Mouse (Mus musculus): ENCODE measurements around the gene Gcc1. TPM values are rescaled to one million over a fixed set of nuclear protein-coding genes. Genes with fewer than 3 reads are reported as not detected.

Gene Gcc1
- 6.7 and 9.2 TPM in 2 replicates for total RNA-seq (2012; rRNA removed)
- 1 to 10 TPM in 1 of 2 experiments, not detected in 1; 9.0 TPM for polyA plus RNA-seq (2012; ENCODE audit: insufficient read depth in 1 of 2, insufficient read length in 2 of 2, low read depth in 1 of 2, low replicate concordance in 2 of 2, missing spikeins in 1 of 2)

DNA sequence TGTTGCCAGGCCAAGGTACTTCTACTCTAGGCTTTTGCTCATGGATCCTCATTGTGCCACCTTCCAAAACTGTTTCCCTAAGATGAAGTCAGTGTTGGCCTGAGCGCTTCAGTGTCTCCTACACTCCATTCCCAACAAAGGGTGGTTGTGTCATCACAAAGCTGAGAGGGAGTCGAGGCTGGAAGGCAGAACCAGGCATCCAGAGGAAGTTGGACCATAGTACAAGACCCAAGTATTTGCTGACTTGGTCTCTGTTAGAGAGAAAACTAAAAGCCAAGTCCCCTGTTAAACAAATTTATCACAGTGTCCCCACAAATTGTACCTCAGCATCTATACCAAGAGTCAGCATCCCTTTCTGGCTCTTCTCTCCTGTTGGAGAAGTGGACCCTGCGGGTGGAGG is at the start of gene Gcc1:
Gene Gcc1 (minus strand): TSS at position 101 of the 400 bp plus-strand sequence.
- H3K4me1 ChIP-seq (ENCODE audit: control insufficient read depth in 1 of 2, insufficient read depth in 2 of 2, low read length in 2 of 2) = peaks cover 0 to 10% of the 10 kb centered on the region in 2 experiments; a peak in 3 of 4 replicates
- H3K4me3 ChIP-seq (ENCODE audit: control insufficient read depth in 1 of 2, insufficient read depth in 1 of 2, low read depth in 2 of 2, low read length in 2 of 2) = no peak within 1 kb of the TSS
- H3K9me3 ChIP-seq (replicated peaks; ENCODE audit: insufficient read depth, low read length) = no peaks in the 10 kb centered on the region
- no peak for DNase-seq (ENCODE audit: low read depth, low spot score)
- TF ChIP-seq MYB (IDR thresholded peaks at IDR 0.05; ENCODE audit: low read depth, low read length) = no peak
- TF ChIP-seq RAD21 (IDR thresholded peaks at IDR 0.05; ENCODE audit: low read depth, low read length) = no peak
- TF ChIP-seq NRF1 (IDR thresholded peaks at IDR 0.05; ENCODE audit: insufficient read depth, low read depth, low read length, poor library complexity, severe bottlenecking) = no peak
- TF ChIP-seq SIN3A (IDR thresholded peaks at IDR 0.05; ENCODE audit: low read length) = no peak
- no peak for TF ChIP-seq TCF12 (IDR thresholded peaks at IDR 0.05; ENCODE audit: low read depth, low read length)
- TF ChIP-seq MYC (IDR thresholded peaks at IDR 0.05; ENCODE audit: low read depth, low read length) = no peak
- no peak for TF ChIP-seq USF1 (IDR thresholded peaks at IDR 0.05; ENCODE audit: low read depth, low read length)
- no peak for TF ChIP-seq USF2 (IDR thresholded peaks at IDR 0.05; ENCODE audit: borderline replicate concordance in 1 of 2, insufficient read depth in 1 of 2, low read depth in 1 of 2, low read length in 2 of 2)
- TF ChIP-seq MAFK (IDR thresholded peaks at IDR 0.05; ENCODE audit: borderline replicate concordance, low read depth, low read length) = no peak
- TF ChIP-seq EP300 (IDR thresholded peaks at IDR 0.05; ENCODE audit: low read depth in 1 of 2, low read length in 2 of 2) = no peak
- H3K27ac ChIP-seq (ENCODE audit: control insufficient read depth, low read depth, low read length) = no peak within 1 kb of the TSS
- peaks cover 0 to 6% of the 10 kb centered on the region in 2 experiments; a peak in 2 of 4 replicates for H3K36me3 ChIP-seq (ENCODE audit: control insufficient read depth in 1 of 2, insufficient read depth in 2 of 2, low read length in 2 of 2)
- H3K27me3 ChIP-seq (ENCODE audit: control insufficient read depth in 1 of 2, insufficient read depth in 2 of 2, low read length in 2 of 2) = no peaks in the 10 kb centered on the region
- H3K79me2 ChIP-seq (ENCODE audit: control insufficient read depth, insufficient read depth, low read length, poor library complexity) = peaks cover 2% of the 10 kb centered on the region
- H3K9ac ChIP-seq (ENCODE audit: control insufficient read depth, low read depth, low read length, poor library complexity, severe bottlenecking) = no peak within 1 kb of the TSS

DNA sequence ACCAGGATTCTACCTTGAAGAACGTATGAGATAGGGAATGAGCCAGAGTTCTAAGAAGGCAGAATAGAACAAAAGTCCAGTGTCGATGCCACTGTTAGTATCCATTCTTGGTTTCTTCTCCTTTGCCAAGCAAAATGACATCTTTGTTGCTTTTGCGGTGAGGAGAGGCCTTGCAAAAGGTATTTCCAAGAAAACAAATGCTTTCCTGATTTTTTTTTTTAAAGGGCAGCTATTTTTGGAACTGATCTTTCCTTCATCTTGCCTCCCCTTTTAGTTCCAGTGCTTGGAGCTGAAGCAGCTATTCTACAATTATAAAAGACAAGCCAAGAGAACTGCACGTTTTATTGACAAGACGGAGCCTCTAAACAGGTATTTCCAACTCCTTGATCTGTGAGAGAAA is 46.6 kb upstream of the Gcc1 start, which contains the start of gene Snd1:
Gene Snd1 (plus strand): TSS at position 301 of the 400 bp plus-strand sequence.
- no peak for DNase-seq (ENCODE audit: low read depth, low spot score)
- Histone ChIP-seq H3K9me3 (replicated peaks; ENCODE audit: insufficient read depth, low read length) (no peaks in the 10 kb centered on the region), H3K4me3 (ENCODE audit: control insufficient read depth in 1 of 2, insufficient read depth in 1 of 2, low read depth in 2 of 2, low read length in 2 of 2) (no peak within 1 kb of the TSS), H3K27ac (ENCODE audit: control insufficient read depth, low read depth, low read length) (no peak within 1 kb of the TSS), H3K9ac (ENCODE audit: control insufficient read depth, low read depth, low read length, poor library complexity, severe bottlenecking) (no peak within 1 kb of the TSS), H3K79me2 (ENCODE audit: control insufficient read depth, insufficient read depth, low read length, poor library complexity) (no peaks in the 10 kb centered on the region; the same call in none of the 2 replicates), H3K36me3 (ENCODE audit: control insufficient read depth in 1 of 2, insufficient read depth in 2 of 2, low read length in 2 of 2) (peaks cover 0 to 13% of the 10 kb centered on the region in 2 experiments; a peak in 2 of 4 replicates), H3K4me1 (ENCODE audit: control insufficient read depth in 1 of 2, insufficient read depth in 2 of 2, low read length in 2 of 2) (peaks cover 0 to 4% of the 10 kb centered on the region in 2 experiments; a peak in 2 of 4 replicates), H3K27me3 (ENCODE audit: control insufficient read depth in 1 of 2, insufficient read depth in 2 of 2, low read length in 2 of 2) (peaks cover 0 to 3% of the 10 kb centered on the region in 2 experiments; a peak in 2 of 4 replicates)
- TF ChIP-seq CHD1 (IDR thresholded peaks at IDR 0.05; ENCODE audit: low read depth, low read length) = no peak

DNA sequence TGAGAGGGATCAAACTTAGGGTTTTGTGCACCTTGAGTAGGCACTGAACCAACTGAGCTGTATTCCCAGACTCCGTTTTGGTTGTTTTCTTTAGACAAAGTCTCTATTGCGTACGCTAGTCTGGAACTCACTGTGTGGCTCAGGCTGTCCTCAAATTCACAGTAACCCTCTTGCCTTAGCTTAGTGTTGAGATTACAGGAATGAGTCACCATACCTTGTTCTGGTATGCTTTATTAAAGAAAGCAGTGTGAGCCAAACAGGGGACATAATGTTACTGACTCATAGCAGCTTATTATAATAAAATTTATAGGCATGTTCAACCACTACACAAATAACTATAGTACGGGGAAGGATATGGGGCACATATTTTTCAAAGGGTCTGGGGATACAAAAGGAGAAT is 46.0 kb upstream of the Gcc1 start:
- Histone ChIP-seq H3K4me3 (ENCODE audit: control insufficient read depth in 1 of 2, insufficient read depth in 1 of 2, low read depth in 2 of 2, low read length in 2 of 2) (no peak overlapping the region), H3K36me3 (ENCODE audit: control insufficient read depth in 1 of 2, insufficient read depth in 2 of 2, low read length in 2 of 2) (peaks cover 0 to 13% of the 10 kb centered on the region in 2 experiments; a peak in 2 of 4 replicates), H3K4me1 (ENCODE audit: control insufficient read depth in 1 of 2, insufficient read depth in 2 of 2, low read length in 2 of 2) (peaks cover 0 to 4% of the 10 kb centered on the region in 2 experiments; a peak in 2 of 4 replicates), H3K27me3 (ENCODE audit: control insufficient read depth in 1 of 2, insufficient read depth in 2 of 2, low read length in 2 of 2) (peaks cover 0 to 3% of the 10 kb centered on the region in 2 experiments; a peak in 2 of 4 replicates), H3K9me3 (replicated peaks; ENCODE audit: insufficient read depth, low read length) (no peaks in the 10 kb centered on the region), H3K27ac (ENCODE audit: control insufficient read depth, low read depth, low read length) (no peak overlapping the region), H3K9ac (ENCODE audit: control insufficient read depth, low read depth, low read length, poor library complexity, severe bottlenecking) (no peak overlapping the region), H3K79me2 (ENCODE audit: control insufficient read depth, insufficient read depth, low read length, poor library complexity) (no peaks in the 10 kb centered on the region; the same call in 1 of the 2 replicates)
- no peak for DNase-seq (ENCODE audit: low read depth, low spot score)
- TF ChIP-seq ELF1 (IDR thresholded peaks at IDR 0.05; ENCODE audit: low read depth, low read length) (no peak), E2F4 (IDR thresholded peaks at IDR 0.05; ENCODE audit: borderline replicate concordance, low read depth, low read length) (no peak), JUND (IDR thresholded peaks at IDR 0.05; ENCODE audit: low read depth, low read length) (no peak), TAL1 (IDR thresholded peaks at IDR 0.05; ENCODE audit: low read length) (no peak), HCFC1 (IDR thresholded peaks at IDR 0.05; ENCODE audit: low read depth, low read length) (no peak), SIN3A (IDR thresholded peaks at IDR 0.05; ENCODE audit: low read length) (no peak), MAX (IDR thresholded peaks at IDR 0.05; ENCODE audit: low read length) (no peak), MAZ (IDR thresholded peaks at IDR 0.05; ENCODE audit: low read depth, low read length) (no peak), NELFE (IDR thresholded peaks at IDR 0.05; ENCODE audit: low read depth, low read length) (no peak), RCOR1 (IDR thresholded peaks at IDR 0.05; ENCODE audit: low read depth, low read length) (no peak), GATA1 (IDR thresholded peaks at IDR 0.05; ENCODE audit: low read depth, low read length) (no peak), POLR2AphosphoS5 (IDR thresholded peaks at IDR 0.05; ENCODE audit: borderline replicate concordance, low read depth, low read length) (no peak)

Data from MEL (cell line).